Mouse (Mus musculus) hindbrain, postnatal 0 days (tissue): Measurements from ENCODE around the gene Necab3. TPM values are rescaled to one million over a fixed set of nuclear protein-coding genes. Genes with fewer than 3 reads are reported as not detected.

Source experiments
- ATAC-seq: fragments of 200-750 bp; cut with Nextera tagmentation; 2 replicates; pipeline ENCODE4 v1.8.0; 2017; ENCODE audit warnings: mild to moderate bottlenecking, moderate TSS enrichment, moderate library complexity
- DNase-seq: peaks from one replicate; pipeline ENCODE4 v3.0.0-alpha.2; 2015; ENCODE audit warnings: low spot score
- H3K27ac ChIP-seq: fragments of 300-500 bp; sonication (generic); 2 replicates; pipeline ENCODE4 v1.5.1; 2014; ENCODE audit warnings: mild to moderate bottlenecking
- H3K27me3 ChIP-seq: fragments of 300-500 bp; sonication (generic); 2 replicates; pipeline ENCODE4 v1.6.1; 2014; ENCODE audit warnings: low read length, mixed read lengths; ENCODE audit not compliant: insufficient read depth
- H3K36me3 ChIP-seq: fragments of 300-500 bp; sonication (generic); 2 replicates; pipeline ENCODE4 v1.6.1; 2014; ENCODE audit warnings: low read length, mixed read lengths; ENCODE audit not compliant: insufficient read depth
- H3K4me1 ChIP-seq: fragments of 300-500 bp; sonication (generic); 2 replicates; pipeline ENCODE4 v1.6.1; 2014; ENCODE audit warnings: antibody characterized with exemption, low read length, mixed read lengths; ENCODE audit not compliant: insufficient read depth
- H3K4me2 ChIP-seq: fragments of 300-500 bp; sonication (generic); 2 replicates; pipeline ENCODE4 v1.6.1; 2014; ENCODE audit warnings: low read depth, mild to moderate bottlenecking, low read length, moderate library complexity, mixed read lengths
- H3K4me3 ChIP-seq: fragments of 300-500 bp; sonication (generic); 2 replicates; pipeline ENCODE4 v1.5.1; 2014; ENCODE audit warnings: low read length
- H3K9ac ChIP-seq: fragments of 300-500 bp; sonication (generic); replicated peaks from 2 replicates; pipeline ENCODE4 v1.6.1; 2014; ENCODE audit warnings: mild to moderate bottlenecking, low read length, moderate library complexity, mixed read lengths
- H3K9me3 ChIP-seq: fragments of 300-500 bp; sonication (generic); 2 replicates; pipeline ENCODE4 v1.6.1; 2016; ENCODE audit warnings: low read length, mixed read lengths
- CTCF ChIP-seq: IDR thresholded peaks from 2 replicates; pipeline ENCODE4 v1.5.1; 2016; ENCODE audit warnings: antibody characterized with exemption, control low read depth, low read depth
- WGBS: fragments of 180-500 bp; shearing (Covaris S2); extraction: QIAGEN DNeasy Blood & Tissue Kit; methylation state at CpG from one replicate; pipeline ENCODE4 v1.1.7; 2014; 5-methylcytosine and 5-hydroxymethylcytosine counted together
- polyA plus RNA-seq: library from polyadenylated mRNA; unstranded; fragments of >200 nt; fragmentation: Nextera tagmentation; extraction: Ambion mirVana; gene quantifications from 2 replicates; pipeline ENCODE4 v1.2.1, GENCODE M21; 2015
- total RNA-seq: library from RNA; depleted of rRNA; stranded (reverse); fragments of >200 nt; gene quantifications from 2 replicates; pipeline ENCODE4 v1.2.3, GENCODE M21; 2014

The Necab3 gene
- total and polyA plus RNA-seq, 2 experiments from 2014 or later = 22.9 to 35.1 TPM

DNA sequence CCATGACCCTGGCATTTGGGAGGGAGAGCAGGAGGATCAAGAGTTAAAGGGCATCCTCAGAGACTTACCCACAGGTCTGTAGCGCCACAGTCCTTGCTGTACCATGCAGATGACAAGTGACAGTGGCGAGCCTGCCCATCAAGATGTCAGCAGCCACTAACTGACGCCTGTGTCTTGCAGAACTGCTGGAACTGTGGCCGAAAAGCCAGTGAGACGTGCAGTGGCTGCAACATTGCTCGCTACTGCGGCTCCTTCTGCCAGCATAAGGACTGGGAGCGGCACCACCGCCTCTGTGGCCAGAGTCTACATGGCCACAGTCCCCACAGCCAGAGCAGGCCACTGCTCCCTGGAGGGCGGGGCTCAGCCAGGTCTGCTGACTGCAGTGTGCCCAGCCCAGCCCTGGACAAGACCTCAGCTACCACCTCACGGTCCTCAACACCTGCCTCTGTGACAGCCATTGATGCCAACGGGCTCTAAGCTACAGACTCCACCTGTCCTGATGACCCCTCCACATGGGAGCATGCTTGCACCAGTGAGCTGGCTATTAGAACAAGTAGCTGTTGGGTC, 23.9 kb downstream of the Necab3 start:
- 84% methylated on average over 12 of the region's 12 CpGs for WGBS
- no peak overlapping the region for H3K9ac ChIP-seq
- no peak overlapping the region for H3K4me3 ChIP-seq
- peaks cover 28% of the 10 kb centered on the region for H3K36me3 ChIP-seq
- no peaks in the 10 kb centered on the region for H3K9me3 ChIP-seq
- H3K4me2 ChIP-seq = no peak overlapping the region
- TF ChIP-seq CTCF = no peak
- no peaks in the 10 kb centered on the region; the same call in 1 of the 2 replicates for H3K4me1 ChIP-seq
- ATAC-seq = no peak
- no peak overlapping the region for H3K27ac ChIP-seq
- H3K27me3 ChIP-seq = no peaks in the 10 kb centered on the region
- DNase-seq = no peak

DNA sequence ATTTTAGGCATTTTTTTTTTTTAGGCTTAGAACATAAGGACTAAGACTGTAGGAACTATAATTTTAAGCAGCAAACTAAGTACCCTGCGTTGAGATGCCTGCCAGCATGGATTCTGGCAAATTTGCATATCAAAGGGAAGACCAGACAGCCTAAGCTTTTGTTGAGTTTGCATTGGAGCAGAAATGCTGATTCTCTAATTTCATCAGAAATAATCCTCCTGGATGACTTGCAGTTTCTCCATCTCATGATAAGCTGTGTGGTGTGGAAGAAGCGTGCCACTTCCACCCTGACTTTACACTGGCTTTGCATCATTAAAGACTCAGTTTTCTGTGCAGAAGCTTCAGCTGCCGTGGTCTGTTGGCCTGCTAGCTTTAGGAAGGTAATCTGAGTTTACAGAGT, 25.8 kb downstream of the Necab3 start:
- ATAC-seq = no peak
- no peak for DNase-seq
- WGBS = 37% methylated on average over 3 of the region's 3 CpGs
- TF ChIP-seq CTCF = no peak
- Histone ChIP-seq H3K36me3 (peaks cover 37% of the 10 kb centered on the region), H3K4me2 (no peak overlapping the region), H3K27ac (no peak overlapping the region), H3K27me3 (no peaks in the 10 kb centered on the region), H3K9me3 (no peaks in the 10 kb centered on the region), H3K9ac (no peak overlapping the region), H3K4me1 (no peaks in the 10 kb centered on the region; the same call in 1 of the 2 replicates), H3K4me3 (no peak overlapping the region)

DNA sequence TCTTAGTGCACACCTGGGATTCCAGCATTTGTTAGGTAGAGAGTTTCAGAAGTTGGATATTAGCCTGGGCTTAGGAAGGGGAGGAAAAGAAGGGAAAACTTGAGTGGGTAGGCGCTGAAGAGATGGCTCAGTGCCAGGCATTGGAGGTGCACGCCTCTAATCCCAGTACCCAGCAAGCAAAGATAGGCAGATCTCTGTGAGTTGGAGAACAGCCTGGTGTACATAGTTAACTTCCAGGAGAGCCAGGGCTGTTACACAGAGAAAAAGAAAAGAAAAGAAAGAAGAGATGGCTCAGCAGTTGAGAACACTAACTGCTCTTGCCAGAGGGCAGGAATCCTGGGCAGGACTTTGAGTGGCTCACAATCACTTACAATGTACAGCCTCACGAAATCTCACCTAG, 32.2 kb downstream of the Necab3 start:
- Histone ChIP-seq H3K27ac (peak overlapping the region; percentile 45), H3K27me3 (no peaks in the 10 kb centered on the region), H3K9me3 (no peaks in the 10 kb centered on the region), H3K36me3 (peaks cover 28% of the 10 kb centered on the region), H3K4me2 (no peak overlapping the region), H3K4me1 (no peaks in the 10 kb centered on the region), H3K9ac (no peak overlapping the region), H3K4me3 (no peak overlapping the region)
- DNase-seq (no peak), ATAC-seq (no peak)
- 56% methylated on average over 3 of the region's 3 CpGs for WGBS
- no peak for TF ChIP-seq CTCF

DNA sequence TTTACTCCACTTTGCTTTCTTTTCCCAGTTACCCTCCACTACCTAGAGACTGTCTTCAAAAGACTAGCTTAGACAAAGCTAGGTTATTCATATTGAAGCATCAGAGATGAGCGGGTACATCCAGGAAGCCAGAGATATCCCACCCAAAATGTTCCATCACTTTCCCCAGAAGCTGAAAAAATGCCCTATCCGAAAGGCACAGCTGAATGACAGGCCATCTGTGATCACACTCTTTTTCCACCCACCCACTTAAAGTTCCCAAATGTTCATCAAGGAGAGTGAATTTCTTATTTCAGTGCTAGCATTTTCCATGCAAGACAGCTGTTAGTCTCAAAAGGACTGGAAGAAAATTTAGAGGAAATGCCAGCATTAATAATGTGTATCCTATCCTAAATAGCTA, 33.4 kb downstream of the Necab3 start:
- no peaks in the 10 kb centered on the region for H3K9me3 ChIP-seq
- ATAC-seq = no peak
- no peak for TF ChIP-seq CTCF
- H3K9ac ChIP-seq = no peak overlapping the region
- no peak overlapping the region for H3K4me2 ChIP-seq
- H3K36me3 ChIP-seq = peaks cover 24% of the 10 kb centered on the region
- WGBS = 95% methylated on average over 2 of the region's 2 CpGs
- H3K27me3 ChIP-seq = no peaks in the 10 kb centered on the region
- no peak for DNase-seq
- H3K27ac ChIP-seq = no peak overlapping the region
- H3K4me3 ChIP-seq = no peak overlapping the region
- no peaks in the 10 kb centered on the region for H3K4me1 ChIP-seq

DNA sequence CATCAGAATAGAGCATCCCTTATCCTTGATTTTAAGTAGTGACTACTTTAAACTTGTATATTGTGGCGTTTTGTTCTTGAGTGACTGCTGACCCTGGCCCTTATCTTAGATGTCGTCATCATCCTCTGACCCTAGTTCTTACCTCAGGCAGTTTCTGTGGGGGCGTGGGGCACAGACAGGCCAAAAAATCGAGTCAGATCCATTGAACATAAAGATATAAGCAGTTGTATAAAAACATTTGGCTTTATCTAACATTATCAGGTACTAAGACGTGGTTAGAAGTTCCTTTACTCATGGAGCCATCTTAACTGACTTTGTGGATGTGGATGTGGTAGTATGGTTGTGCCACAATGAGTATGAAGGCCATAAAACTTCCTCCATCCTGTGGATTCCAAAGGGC, 36.4 kb downstream of the Necab3 start:
- WGBS = 97% methylated on average over 5 of the region's 5 CpGs
- ATAC-seq (no peak), DNase-seq (no peak)
- Histone ChIP-seq H3K27ac (no peak overlapping the region), H3K9me3 (no peaks in the 10 kb centered on the region), H3K36me3 (peaks cover 21% of the 10 kb centered on the region), H3K4me3 (no peak overlapping the region), H3K4me2 (no peak overlapping the region), H3K4me1 (no peaks in the 10 kb centered on the region), H3K9ac (no peak overlapping the region), H3K27me3 (no peaks in the 10 kb centered on the region)
- TF ChIP-seq CTCF = no peak

DNA sequence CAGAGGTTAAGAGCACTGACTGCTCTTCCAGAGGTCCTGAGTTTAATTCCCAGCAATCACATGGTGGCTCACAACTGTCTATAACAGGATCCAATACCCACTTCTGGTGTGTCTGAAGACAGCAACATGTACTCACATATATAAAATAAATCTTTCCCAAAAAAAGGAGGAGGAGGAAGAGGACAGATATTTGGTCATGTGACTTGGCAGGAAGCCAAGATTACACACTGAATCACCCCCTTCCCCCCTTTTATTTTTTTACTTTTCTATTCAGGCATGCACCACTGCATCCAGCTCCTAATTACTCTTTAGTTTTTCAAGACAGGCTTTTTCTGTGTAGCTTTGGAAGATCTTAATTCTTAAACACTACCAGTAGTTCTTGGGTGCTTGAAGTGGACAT, 37.2 kb downstream of the Necab3 start:
- Histone ChIP-seq H3K36me3 (peaks cover 18% of the 10 kb centered on the region), H3K4me3 (no peak overlapping the region), H3K27ac (no peak overlapping the region), H3K9ac (no peak overlapping the region), H3K4me1 (no peaks in the 10 kb centered on the region), H3K4me2 (no peak overlapping the region), H3K27me3 (no peaks in the 10 kb centered on the region), H3K9me3 (no peaks in the 10 kb centered on the region)
- ATAC-seq (no peak), DNase-seq (no peak)
- TF ChIP-seq CTCF = no peak

DNA sequence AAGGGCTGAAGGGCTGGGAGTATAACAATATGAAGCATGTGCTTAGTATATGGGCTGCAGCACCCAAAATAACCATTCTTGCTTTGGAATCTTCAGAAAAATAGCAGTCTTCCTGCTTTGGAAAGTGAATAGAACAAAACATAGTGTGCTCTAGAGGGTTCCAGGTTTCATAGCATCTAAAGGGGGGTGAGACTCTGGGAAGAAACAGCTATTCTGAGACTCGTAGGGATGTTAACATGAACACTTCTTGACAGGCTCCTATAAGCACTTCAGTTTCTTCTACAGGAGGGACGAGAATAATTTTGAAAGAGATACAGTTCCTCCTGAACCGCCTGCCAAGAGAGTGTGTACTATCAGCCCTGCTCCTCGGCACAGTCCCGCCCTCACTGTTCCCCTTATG, 41.3 kb downstream of the Necab3 start:
- Histone ChIP-seq H3K9me3 (no peaks in the 10 kb centered on the region), H3K9ac (no peak overlapping the region), H3K27me3 (no peaks in the 10 kb centered on the region), H3K36me3 (peaks cover 9% of the 10 kb centered on the region; the same call in 1 of the 2 replicates), H3K27ac (no peak overlapping the region), H3K4me2 (no peak overlapping the region), H3K4me1 (no peaks in the 10 kb centered on the region), H3K4me3 (no peak overlapping the region)
- no peak for TF ChIP-seq CTCF
- no peak for DNase-seq
- ATAC-seq = no peak
- 97% methylated on average over 5 of the region's 5 CpGs for WGBS
